Mouse (Mus musculus): ENCODE data around the gene Dusp11. TPM values are rescaled to one million over a fixed set of nuclear protein-coding genes. Genes with fewer than 3 reads are reported as not detected.
A peak's percentile ranks its signal among the peaks of the same experiment; 100 is the strongest.
"Not testable (repeated sequence)": the region's sequence is repeated elsewhere in the genome, so short reads cannot be mapped to it uniquely, and the experiment has no call there.

The Dusp11 gene
- polyA plus RNA-seq, 1 experiment from 2014 or later: 35.2 TPM

DNA sequence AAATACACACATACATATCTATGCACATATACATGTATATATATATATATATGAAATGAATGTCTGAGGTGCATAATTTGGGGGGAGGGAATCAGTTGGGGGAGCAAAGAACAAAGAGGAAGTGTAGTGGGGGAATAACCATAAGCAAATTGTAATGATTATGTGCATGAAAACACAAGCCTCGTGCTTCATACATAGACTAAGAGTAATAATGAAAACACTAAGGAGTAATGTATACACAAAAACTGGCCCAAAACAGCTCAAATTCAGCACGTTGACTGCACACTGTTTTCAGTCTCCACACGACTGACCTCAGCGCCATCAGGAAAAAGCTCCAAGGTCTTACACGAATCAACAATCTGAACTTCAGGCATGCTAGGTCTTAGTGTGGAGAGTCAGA lies 14.8 kb upstream of the Dusp11 start:
- DNase-seq (ENCODE audit: low spot score) (no peak), ATAC-seq (no peak)
- WGBS: 89% methylated on average over 5 of the region's 5 CpGs
- no peak overlapping the region for H3K4me2 ChIP-seq (ENCODE audit: low read length)
- no peak overlapping the region for H3K4me3 ChIP-seq (ENCODE audit: low read depth, low read length)
- H3K9me3 ChIP-seq (replicated peaks; ENCODE audit: control insufficient read depth, low read length): no peaks in the 10 kb centered on the region
- no peak overlapping the region for H3K27ac ChIP-seq (ENCODE audit: low read depth, low read length)
- H3K27me3 ChIP-seq (replicated peaks; ENCODE audit: control insufficient read depth, insufficient read depth, low read length): no peaks in the 10 kb centered on the region
- H3K4me1 ChIP-seq (ENCODE audit: control insufficient read depth, insufficient read depth, low read length): no peaks in the 10 kb centered on the region
- no peaks in the 10 kb centered on the region for H3K36me3 ChIP-seq (ENCODE audit: control insufficient read depth, insufficient read depth, low read length)
- H3K9ac ChIP-seq (ENCODE audit: low read length): no peak overlapping the region

GRCm38 (mm10) chr6:85975761-85976160 lies 14.3 kb upstream of the Dusp11 start:
- WGBS: 91% methylated on average over 1 of the region's 1 CpGs

GRCm38 (mm10) chr6:85974941-85975617 lies 13.6 kb upstream of the Dusp11 start:
- H3K27ac ChIP-seq (ENCODE audit: low read depth, low read length): no peak overlapping the region
- H3K36me3 ChIP-seq (ENCODE audit: control insufficient read depth, insufficient read depth, low read length): no peaks in the 10 kb centered on the region
- H3K4me1 ChIP-seq (ENCODE audit: control insufficient read depth, insufficient read depth, low read length): no peaks in the 10 kb centered on the region
- H3K9me3 ChIP-seq (replicated peaks; ENCODE audit: control insufficient read depth, low read length): no peaks in the 10 kb centered on the region
- H3K4me3 ChIP-seq (ENCODE audit: low read depth, low read length): no peak overlapping the region
- ATAC-seq (no peak), DNase-seq (ENCODE audit: low spot score) (no peak)
- 70% methylated on average over 10 of the region's 10 CpGs for WGBS
- no peak overlapping the region for H3K9ac ChIP-seq (ENCODE audit: low read length)
- H3K4me2 ChIP-seq (ENCODE audit: low read length): no peak overlapping the region
- no peaks in the 10 kb centered on the region for H3K27me3 ChIP-seq (replicated peaks; ENCODE audit: control insufficient read depth, insufficient read depth, low read length)

More at GRCm38 (mm10) chr6:85975761-85976160, 14.3 kb upstream of the Dusp11 start:
- ATAC-seq (no peak), DNase-seq (ENCODE audit: low spot score) (no peak)
- H3K4me2 ChIP-seq (ENCODE audit: low read length): no peak overlapping the region
- no peaks in the 10 kb centered on the region for H3K9me3 ChIP-seq (replicated peaks; ENCODE audit: control insufficient read depth, low read length)
- no peak overlapping the region for H3K9ac ChIP-seq (ENCODE audit: low read length)
- H3K4me1 ChIP-seq (ENCODE audit: control insufficient read depth, insufficient read depth, low read length): no peaks in the 10 kb centered on the region
- no peaks in the 10 kb centered on the region for H3K27me3 ChIP-seq (replicated peaks; ENCODE audit: control insufficient read depth, insufficient read depth, low read length)
- H3K27ac ChIP-seq (ENCODE audit: low read depth, low read length): no peak overlapping the region
- H3K36me3 ChIP-seq (ENCODE audit: control insufficient read depth, insufficient read depth, low read length): no peaks in the 10 kb centered on the region
- no peak overlapping the region for H3K4me3 ChIP-seq (ENCODE audit: low read depth, low read length)

DNA sequence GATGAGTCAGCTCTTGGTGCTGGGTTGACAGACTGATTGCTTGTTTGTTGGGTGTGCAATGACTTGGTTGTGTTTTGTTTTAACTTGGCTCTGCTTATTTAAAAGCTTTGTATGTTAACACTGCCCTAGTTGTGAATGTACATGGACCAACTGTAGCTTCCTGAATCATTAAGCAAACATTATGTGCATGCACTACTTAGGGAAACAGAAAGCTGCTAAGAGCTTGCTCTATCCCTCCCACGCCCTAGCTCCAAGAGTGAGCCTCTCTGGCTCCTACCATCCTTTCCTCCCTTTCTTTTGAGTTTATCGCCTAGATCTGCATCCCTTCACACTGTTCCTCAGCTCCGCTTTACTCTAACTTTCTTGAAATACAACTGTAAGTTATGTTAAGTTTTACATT lies 11.9 kb upstream of the Dusp11 start:
- H3K4me3 ChIP-seq (ENCODE audit: low read depth, low read length): no peak overlapping the region

GRCm38 (mm10) chr6:85972699-85973098 lies 11.2 kb upstream of the Dusp11 start:
- ATAC-seq (no peak), DNase-seq (ENCODE audit: low spot score) (no peak)
- no peaks in the 10 kb centered on the region for H3K9me3 ChIP-seq (replicated peaks; ENCODE audit: control insufficient read depth, low read length)
- H3K4me2 ChIP-seq (ENCODE audit: low read length): no peak overlapping the region
- H3K36me3 ChIP-seq (ENCODE audit: control insufficient read depth, insufficient read depth, low read length): no peaks in the 10 kb centered on the region
- no peak overlapping the region for H3K4me3 ChIP-seq (ENCODE audit: low read depth, low read length)
- 72% methylated on average over 3 of the region's 3 CpGs for WGBS
- H3K27me3 ChIP-seq (replicated peaks; ENCODE audit: control insufficient read depth, insufficient read depth, low read length): no peaks in the 10 kb centered on the region
- no peak overlapping the region for H3K27ac ChIP-seq (ENCODE audit: low read depth, low read length)
- no peak overlapping the region for H3K9ac ChIP-seq (ENCODE audit: low read length)
- H3K4me1 ChIP-seq (ENCODE audit: control insufficient read depth, insufficient read depth, low read length): no peaks in the 10 kb centered on the region

More for the DNA sequence above, 11.9 kb upstream of the Dusp11 start:
- H3K4me1 ChIP-seq (ENCODE audit: control insufficient read depth, insufficient read depth, low read length): no peaks in the 10 kb centered on the region
- WGBS: 86% methylated on average over 3 of the region's 3 CpGs
- no peak overlapping the region for H3K27ac ChIP-seq (ENCODE audit: low read depth, low read length)
- no peaks in the 10 kb centered on the region for H3K36me3 ChIP-seq (ENCODE audit: control insufficient read depth, insufficient read depth, low read length)
- H3K9me3 ChIP-seq (replicated peaks; ENCODE audit: control insufficient read depth, low read length): no peaks in the 10 kb centered on the region
- ATAC-seq (no peak), DNase-seq (ENCODE audit: low spot score) (no peak)
- H3K27me3 ChIP-seq (replicated peaks; ENCODE audit: control insufficient read depth, insufficient read depth, low read length): no peaks in the 10 kb centered on the region
- no peak overlapping the region for H3K9ac ChIP-seq (ENCODE audit: low read length)
- H3K4me2 ChIP-seq (ENCODE audit: low read length): no peak overlapping the region

DNA sequence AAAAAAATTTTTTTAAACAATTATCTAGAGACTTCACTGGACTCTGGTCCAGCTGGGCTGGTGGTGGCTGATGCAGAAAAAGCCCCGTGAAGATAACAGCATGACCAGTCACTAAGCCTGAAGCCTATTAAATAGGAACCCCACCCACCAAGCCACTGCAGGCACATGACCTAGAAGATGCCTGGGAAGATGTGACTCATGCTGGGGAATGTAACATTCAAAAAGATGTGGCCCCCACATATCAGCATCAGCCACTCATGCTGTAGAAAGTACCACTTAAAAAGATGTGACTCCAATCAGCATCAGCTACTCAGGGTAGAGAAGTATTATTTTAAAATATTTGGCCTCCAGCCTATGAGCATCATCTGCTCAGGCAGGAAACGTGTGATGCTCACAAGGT lies 8.4 kb upstream of the Dusp11 start:
- DNase-seq (ENCODE audit: low spot score) (no peak), ATAC-seq (no peak)
- no peak overlapping the region for H3K4me2 ChIP-seq (ENCODE audit: low read length)
- no peaks in the 10 kb centered on the region for H3K27me3 ChIP-seq (replicated peaks; ENCODE audit: control insufficient read depth, insufficient read depth, low read length)
- no peaks in the 10 kb centered on the region for H3K9me3 ChIP-seq (replicated peaks; ENCODE audit: control insufficient read depth, low read length)
- H3K4me3 ChIP-seq (ENCODE audit: low read depth, low read length): no peak overlapping the region
- H3K36me3 ChIP-seq (ENCODE audit: control insufficient read depth, insufficient read depth, low read length): no peaks in the 10 kb centered on the region
- WGBS: 67% methylated on average over 2 of the region's 2 CpGs
- no peak overlapping the region for H3K9ac ChIP-seq (ENCODE audit: low read length)
- no peaks in the 10 kb centered on the region for H3K4me1 ChIP-seq (ENCODE audit: control insufficient read depth, insufficient read depth, low read length)
- no peak overlapping the region for H3K27ac ChIP-seq (ENCODE audit: low read depth, low read length)

DNA sequence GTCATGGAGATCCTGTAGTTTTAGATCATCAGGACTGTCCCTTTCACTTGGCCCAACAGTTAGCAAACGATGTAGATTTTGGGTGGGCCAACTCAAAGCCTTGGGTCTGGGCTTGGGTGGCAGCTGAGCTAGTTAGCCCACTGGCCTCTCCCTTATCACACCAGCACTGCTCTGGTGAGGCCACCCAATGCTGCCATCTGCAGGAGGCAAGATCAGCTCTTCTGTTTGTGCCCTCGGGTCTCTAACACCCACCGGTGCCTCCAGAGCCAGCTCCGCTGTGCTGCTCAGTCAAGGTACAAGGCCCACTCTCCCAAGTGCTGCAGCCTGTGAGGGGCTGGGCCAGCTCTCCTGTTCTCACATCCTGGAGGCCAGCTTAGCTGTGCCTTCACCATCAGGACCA lies 5.2 kb upstream of the Dusp11 start:
- 86% methylated on average over 4 of the region's 4 CpGs for WGBS
- H3K4me1 ChIP-seq (ENCODE audit: control insufficient read depth, insufficient read depth, low read length): no peaks in the 10 kb centered on the region
- H3K9ac ChIP-seq (ENCODE audit: low read length): no peak overlapping the region

DNA sequence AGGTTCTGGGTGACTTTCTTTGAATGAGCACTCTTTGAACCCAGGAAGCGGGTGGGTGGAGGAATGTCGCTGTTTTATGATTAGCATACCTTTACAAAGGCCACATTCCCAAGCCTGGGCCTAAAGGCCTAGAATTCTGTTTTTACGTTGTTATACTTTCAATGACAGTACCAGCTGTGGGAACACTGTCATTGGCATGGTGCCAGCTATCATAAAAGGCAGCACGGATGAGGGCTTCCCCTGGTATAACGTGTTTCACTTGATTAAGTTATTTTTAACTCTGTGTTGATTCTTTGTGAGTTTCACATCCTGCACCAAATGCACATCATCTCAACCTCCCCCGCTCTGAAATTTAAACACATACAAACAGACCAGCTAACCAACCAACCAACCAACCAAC lies 4.6 kb upstream of the Dusp11 start:
- H3K4me1 ChIP-seq (ENCODE audit: control insufficient read depth, insufficient read depth, low read length): not testable (repeated sequence)

More for the DNA sequence above, 5.2 kb upstream of the Dusp11 start:
- Histone ChIP-seq H3K36me3 (ENCODE audit: control insufficient read depth, insufficient read depth, low read length) (no peaks in the 10 kb centered on the region), H3K4me3 (ENCODE audit: low read depth, low read length) (no peak overlapping the region), H3K4me2 (ENCODE audit: low read length) (no peak overlapping the region), H3K27ac (ENCODE audit: low read depth, low read length) (no peak overlapping the region), H3K27me3 (replicated peaks; ENCODE audit: control insufficient read depth, insufficient read depth, low read length) (no peaks in the 10 kb centered on the region), H3K9me3 (replicated peaks; ENCODE audit: control insufficient read depth, low read length) (no peaks in the 10 kb centered on the region)
- no peak for DNase-seq (ENCODE audit: low spot score)
- ATAC-seq: no peak

DNA sequence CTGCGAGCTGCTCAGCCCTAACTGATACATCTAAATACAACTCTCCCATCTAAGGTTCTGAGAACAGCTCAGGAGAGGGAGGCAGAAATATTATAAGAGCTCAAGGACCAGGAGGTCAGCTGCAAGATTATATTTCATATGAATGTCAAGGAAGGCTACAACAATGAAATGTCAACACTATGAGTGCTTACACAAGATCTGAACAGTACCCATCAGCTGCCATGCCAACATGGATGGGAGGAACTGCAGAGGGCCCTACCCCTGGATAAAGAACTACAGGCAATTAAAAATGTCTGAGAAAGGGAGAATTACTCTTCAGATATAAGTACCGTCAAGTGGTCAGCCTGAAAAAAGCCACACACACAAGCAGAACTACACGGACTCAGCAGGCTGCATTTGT lies 3.9 kb downstream of the Dusp11 start:
- DNase-seq (ENCODE audit: low spot score) (no peak), ATAC-seq (no peak)
- peaks cover 55% of the 10 kb centered on the region for H3K36me3 ChIP-seq (ENCODE audit: control insufficient read depth, insufficient read depth, low read length)
- no peak overlapping the region for H3K27ac ChIP-seq (ENCODE audit: low read depth, low read length)
- H3K27me3 ChIP-seq (replicated peaks; ENCODE audit: control insufficient read depth, insufficient read depth, low read length): no peaks in the 10 kb centered on the region
- H3K9ac ChIP-seq (ENCODE audit: low read length): no peak overlapping the region
- H3K4me2 ChIP-seq (ENCODE audit: low read length): no peak overlapping the region
- no peaks in the 10 kb centered on the region for H3K9me3 ChIP-seq (replicated peaks; ENCODE audit: control insufficient read depth, low read length)
- H3K4me3 ChIP-seq (ENCODE audit: low read depth, low read length): no peak overlapping the region
- WGBS: 88% methylated on average over 3 of the region's 3 CpGs
- peaks cover 6% of the 10 kb centered on the region for H3K4me1 ChIP-seq (ENCODE audit: control insufficient read depth, insufficient read depth, low read length)

More for the DNA sequence above, 4.6 kb upstream of the Dusp11 start:
- not testable (repeated sequence) for ATAC-seq; H3K9me3 ChIP-seq (replicated peaks; ENCODE audit: control insufficient read depth, low read length); H3K27me3 ChIP-seq (replicated peaks; ENCODE audit: control insufficient read depth, insufficient read depth, low read length); H3K27ac ChIP-seq (ENCODE audit: low read depth, low read length); H3K36me3 ChIP-seq (ENCODE audit: control insufficient read depth, insufficient read depth, low read length); H3K9ac ChIP-seq (ENCODE audit: low read length); H3K4me2 ChIP-seq (ENCODE audit: low read length); H3K4me3 ChIP-seq (ENCODE audit: low read depth, low read length)
- DNase-seq (ENCODE audit: low spot score): peak; percentile 27
- 31% methylated on average over 4 of the region's 6 CpGs for WGBS

Measured in forebrain, embryonic 14.5 days (tissue).